Mouse (Mus musculus) CH12.LX (cell line): ENCODE data around the gene Fbxl14.

Experiments
- CTCF ChIP-seq, 2 experiments: IDR thresholded peaks in 1 of 2; conservative IDR thresholded peaks in 1 of 2; 2 replicates each; pipeline ENCODE4 v1.5.1; 2011 to 2012; ENCODE audit warnings: low read depth in 2 of 2, low read length in 2 of 2, improper control_type of control experiment in 1 of 2, inconsistent platforms in 1 of 2, mild to moderate bottlenecking in 1 of 2, moderate library complexity in 1 of 2
- EP300 ChIP-seq: IDR thresholded peaks from 2 replicates; pipeline ENCODE4 v1.6.1; 2011; ENCODE audit warnings: low read length, improper control_type of control experiment
- ETS1 ChIP-seq: conservative IDR thresholded peaks from 2 replicates; pipeline ENCODE4 v1.6.1; 2012; ENCODE audit warnings: low read depth, mild to moderate bottlenecking, inconsistent platforms, low read length, improper control_type of control experiment, moderate library complexity
- KAT2A ChIP-seq: IDR thresholded peaks from 2 replicates; pipeline ENCODE4 v1.6.1; 2012; ENCODE audit warnings: low read length, improper control_type of control experiment, inconsistent platforms; ENCODE audit not compliant: insufficient replicate concordance
- MAX ChIP-seq: IDR thresholded peaks from 2 replicates; pipeline ENCODE4 v1.6.1; 2011; ENCODE audit warnings: low read length, improper control_type of control experiment
- POLR2AphosphoS2 ChIP-seq: IDR thresholded peaks from 2 replicates; pipeline ENCODE4 v1.6.1; 2011; ENCODE audit warnings: low read depth, low read length, improper control_type of control experiment
- TCF12 ChIP-seq: IDR thresholded peaks from 2 replicates; pipeline ENCODE4 v1.6.1; 2014; ENCODE audit warnings: low read depth, mild to moderate bottlenecking, inconsistent platforms, low read length, improper control_type of control experiment
- ZKSCAN1 ChIP-seq: IDR thresholded peaks from 2 replicates; pipeline ENCODE4 v1.6.1; 2012; ENCODE audit warnings: low read depth, inconsistent platforms, low read length, improper control_type of control experiment, borderline replicate concordance
- ZMIZ1 ChIP-seq: IDR thresholded peaks from 2 replicates; pipeline ENCODE4 v1.6.1; 2012; ENCODE audit warnings: low read depth, mild to moderate bottlenecking, inconsistent platforms, low read length, improper control_type of control experiment

DNA sequence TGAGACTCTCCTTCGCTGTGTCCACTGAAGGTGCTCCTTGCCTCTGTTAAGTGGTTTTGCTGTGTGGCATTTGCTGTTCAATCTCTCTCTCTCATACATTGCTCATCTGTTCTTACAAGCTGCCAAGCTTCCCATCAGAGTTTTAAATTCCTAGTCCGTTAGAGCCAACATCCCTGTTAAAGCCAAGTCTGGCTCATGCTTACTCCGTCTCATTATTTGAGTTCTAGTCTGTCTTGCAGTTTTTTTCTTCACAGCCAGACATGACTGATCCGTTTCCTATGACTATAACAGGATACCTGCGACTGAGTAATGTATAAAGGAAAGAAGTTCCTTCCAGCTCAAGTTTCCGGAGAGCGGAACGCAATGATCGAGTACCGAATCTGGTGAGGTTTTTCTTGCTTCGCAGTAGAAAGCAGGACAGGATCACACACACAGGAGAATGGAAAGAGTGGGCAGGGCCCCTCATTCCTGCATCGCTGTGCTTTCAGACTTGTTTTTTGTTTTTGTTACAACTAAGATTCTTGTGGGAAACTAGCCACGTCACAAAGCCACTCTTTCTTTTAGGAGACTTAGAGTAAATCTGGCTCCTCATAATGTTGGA lies 30.1 kb downstream of the Fbxl14 start:
- TF ChIP-seq EP300 = no peak
- TF ChIP-seq ZMIZ1 = no peak
- no peak for TF ChIP-seq MAX
- TF ChIP-seq ETS1 = no peak
- TF ChIP-seq TCF12 = no peak
- no peak for TF ChIP-seq KAT2A
- no peak for TF ChIP-seq ZKSCAN1
- no peak for TF ChIP-seq POLR2AphosphoS2
- no peak for TF ChIP-seq CTCF (conservative IDR thresholded peaks at IDR 0.05 in 1 of 2, IDR thresholded peaks at IDR 0.05 in 1 of 2; ENCODE audit: low read depth in 2 of 2, low read length in 2 of 2)
